Mouse (Mus musculus): ENCODE measurements at regions not wholly inside any gene's neighbourhood (a gene's known extent, or its start where the extent isn't known, plus 50 kb on each side); places are given as distances from the start of the nearest gene placed in this dataset.

GRCm38 (mm10) chr2:115230041-115230440, 351.5 kb upstream of the BC052040 start:
- 67% methylated on average over 4 of the region's 4 CpGs for WGBS
- DNase-seq: no peak
- no peak for ATAC-seq

GRCm38 (mm10) chr2:115247673-115248072, 333.8 kb upstream of the BC052040 start:
- H3K4me3 ChIP-seq (ENCODE audit: low read depth, low read length): no peak overlapping the region
- H3K4me1 ChIP-seq (ENCODE audit: insufficient read depth): peaks cover 4% of the 10 kb centered on the region; the same call in 1 of the 2 replicates
- no peaks in the 10 kb centered on the region for H3K9me3 ChIP-seq (ENCODE audit: low read length)
- H3K27me3 ChIP-seq (ENCODE audit: insufficient read depth, low read length): no peaks in the 10 kb centered on the region
- H3K9ac ChIP-seq: no peak overlapping the region
- ATAC-seq: 0 out of 2 replicates have a peak, but pooled peaks have one; percentile 1
- WGBS: 85% methylated on average over 4 of the region's 4 CpGs
- DNase-seq: no peak
- no peak overlapping the region for H3K27ac ChIP-seq (ENCODE audit: low read depth, low read length)
- no peaks in the 10 kb centered on the region for H3K36me3 ChIP-seq (ENCODE audit: insufficient read depth)
- no peak for TF ChIP-seq CTCF (IDR thresholded peaks at IDR 0.05; ENCODE audit: low read depth)
- H3K4me2 ChIP-seq (ENCODE audit: low read depth): no peak overlapping the region

More at GRCm38 (mm10) chr2:115230041-115230440, 351.5 kb upstream of the BC052040 start:
- Histone ChIP-seq H3K9me3 (ENCODE audit: low read length) (no peaks in the 10 kb centered on the region), H3K9ac (no peak overlapping the region), H3K36me3 (ENCODE audit: insufficient read depth) (no peaks in the 10 kb centered on the region), H3K27ac (ENCODE audit: low read depth, low read length) (no peak overlapping the region), H3K27me3 (ENCODE audit: insufficient read depth, low read length) (no peaks in the 10 kb centered on the region), H3K4me2 (ENCODE audit: low read depth) (no peak overlapping the region), H3K4me3 (ENCODE audit: low read depth, low read length) (no peak overlapping the region), H3K4me1 (ENCODE audit: insufficient read depth) (no peaks in the 10 kb centered on the region)
- no peak for TF ChIP-seq CTCF (IDR thresholded peaks at IDR 0.05; ENCODE audit: low read depth)

- Histone ChIP-seq H3K9ac (no peak overlapping the region), H3K27me3 (ENCODE audit: insufficient read depth, low read length) (no peaks in the 10 kb centered on the region), H3K4me2 (ENCODE audit: low read depth) (no peak overlapping the region), H3K9me3 (ENCODE audit: low read length) (no peaks in the 10 kb centered on the region), H3K4me3 (ENCODE audit: low read depth, low read length) (no peak overlapping the region), H3K4me1 (ENCODE audit: insufficient read depth) (peaks cover 4% of the 10 kb centered on the region; the same call in 1 of the 2 replicates), H3K27ac (ENCODE audit: low read depth, low read length) (no peak overlapping the region), H3K36me3 (ENCODE audit: insufficient read depth) (no peaks in the 10 kb centered on the region)
- 24% methylated on average over 5 of the region's 5 CpGs for WGBS
- ATAC-seq: peak; percentile 54
- DNase-seq: peak; percentile 40
- TF ChIP-seq CTCF (IDR thresholded peaks at IDR 0.05; ENCODE audit: low read depth): no peak
Measured at GRCm38 (mm10) chr2:115250019-115250807, 331.3 kb upstream of the BC052040 start.

- TF ChIP-seq CTCF (IDR thresholded peaks at IDR 0.05; ENCODE audit: low read depth): no peak
- Histone ChIP-seq H3K27ac (ENCODE audit: low read depth, low read length) (no peak overlapping the region), H3K9me3 (ENCODE audit: low read length) (no peaks in the 10 kb centered on the region), H3K36me3 (ENCODE audit: insufficient read depth) (no peaks in the 10 kb centered on the region), H3K27me3 (ENCODE audit: insufficient read depth, low read length) (no peaks in the 10 kb centered on the region), H3K9ac (no peak overlapping the region), H3K4me1 (ENCODE audit: insufficient read depth) (no peaks in the 10 kb centered on the region), H3K4me3 (ENCODE audit: low read depth, low read length) (no peak overlapping the region), H3K4me2 (ENCODE audit: low read depth) (no peak overlapping the region)
- ATAC-seq (no peak), DNase-seq (no peak)
- WGBS: 55% methylated on average over 2 of the region's 2 CpGs
Measured at GRCm38 (mm10) chr2:115257391-115257790, 324.1 kb upstream of the BC052040 start.

GRCm38 (mm10) chr2:115268247-115268646, 313.3 kb upstream of the BC052040 start:
- H3K9ac ChIP-seq: no peak overlapping the region
- no peaks in the 10 kb centered on the region for H3K36me3 ChIP-seq (ENCODE audit: insufficient read depth)
- 69% methylated on average over 7 of the region's 7 CpGs for WGBS
- DNase-seq (peak; percentile 47), ATAC-seq (0 out of 2 replicates have a peak, but pooled peaks have one; percentile 20)
- no peaks in the 10 kb centered on the region for H3K9me3 ChIP-seq (ENCODE audit: low read length)
- H3K4me3 ChIP-seq (ENCODE audit: low read depth, low read length): no peak overlapping the region
- H3K4me1 ChIP-seq (ENCODE audit: insufficient read depth): no peaks in the 10 kb centered on the region
- TF ChIP-seq CTCF (IDR thresholded peaks at IDR 0.05; ENCODE audit: low read depth): peak; percentile 63
- H3K4me2 ChIP-seq (ENCODE audit: low read depth): no peak overlapping the region
- no peaks in the 10 kb centered on the region for H3K27me3 ChIP-seq (ENCODE audit: insufficient read depth, low read length)
- H3K27ac ChIP-seq (ENCODE audit: low read depth, low read length): no peak overlapping the region

GRCm38 (mm10) chr2:115277421-115277820, 304.1 kb upstream of the BC052040 start:
- H3K4me1 ChIP-seq (ENCODE audit: insufficient read depth): peaks cover 10% of the 10 kb centered on the region; the same call in 1 of the 2 replicates
- 41% methylated on average over 4 of the region's 4 CpGs for WGBS
- no peak; the same call in 1 of the 2 replicates for ATAC-seq
- no peak for TF ChIP-seq CTCF (IDR thresholded peaks at IDR 0.05; ENCODE audit: low read depth)
- no peaks in the 10 kb centered on the region for H3K27me3 ChIP-seq (ENCODE audit: insufficient read depth, low read length)
- H3K27ac ChIP-seq (ENCODE audit: low read depth, low read length): no peak overlapping the region
- no peaks in the 10 kb centered on the region for H3K9me3 ChIP-seq (ENCODE audit: low read length)
- no peaks in the 10 kb centered on the region for H3K36me3 ChIP-seq (ENCODE audit: insufficient read depth)
- no peak overlapping the region for H3K4me3 ChIP-seq (ENCODE audit: low read depth, low read length)
- peak; percentile 21 for DNase-seq
- no peak overlapping the region for H3K4me2 ChIP-seq (ENCODE audit: low read depth)
- no peak overlapping the region for H3K9ac ChIP-seq

GRCm38 (mm10) chr2:115293020-115293419, 288.5 kb upstream of the BC052040 start:
- DNase-seq (no peak), ATAC-seq (no peak)
- Histone ChIP-seq H3K9ac (no peak overlapping the region), H3K27me3 (ENCODE audit: insufficient read depth, low read length) (no peaks in the 10 kb centered on the region), H3K36me3 (ENCODE audit: insufficient read depth) (no peaks in the 10 kb centered on the region), H3K27ac (ENCODE audit: low read depth, low read length) (no peak overlapping the region), H3K4me2 (ENCODE audit: low read depth) (no peak overlapping the region), H3K4me1 (ENCODE audit: insufficient read depth) (no peaks in the 10 kb centered on the region), H3K9me3 (ENCODE audit: low read length) (no peaks in the 10 kb centered on the region), H3K4me3 (ENCODE audit: low read depth, low read length) (no peak overlapping the region)
- no peak for TF ChIP-seq CTCF (IDR thresholded peaks at IDR 0.05; ENCODE audit: low read depth)
- 87% methylated on average over 2 of the region's 2 CpGs for WGBS

Data from forebrain, postnatal 0 days (tissue).